Mouse (Mus musculus): ENCODE data around the gene Inhba. TPM values are rescaled to one million over a fixed set of nuclear protein-coding genes. Genes with fewer than 3 reads are reported as not detected.

Gene Inhba
- total RNA-seq (2014; rRNA removed) (1.5 and 1.7 TPM in 2 replicates), polyA plus RNA-seq (2012; rRNA removed) (1.7 and 5.1 TPM in 2 replicates)

DNA sequence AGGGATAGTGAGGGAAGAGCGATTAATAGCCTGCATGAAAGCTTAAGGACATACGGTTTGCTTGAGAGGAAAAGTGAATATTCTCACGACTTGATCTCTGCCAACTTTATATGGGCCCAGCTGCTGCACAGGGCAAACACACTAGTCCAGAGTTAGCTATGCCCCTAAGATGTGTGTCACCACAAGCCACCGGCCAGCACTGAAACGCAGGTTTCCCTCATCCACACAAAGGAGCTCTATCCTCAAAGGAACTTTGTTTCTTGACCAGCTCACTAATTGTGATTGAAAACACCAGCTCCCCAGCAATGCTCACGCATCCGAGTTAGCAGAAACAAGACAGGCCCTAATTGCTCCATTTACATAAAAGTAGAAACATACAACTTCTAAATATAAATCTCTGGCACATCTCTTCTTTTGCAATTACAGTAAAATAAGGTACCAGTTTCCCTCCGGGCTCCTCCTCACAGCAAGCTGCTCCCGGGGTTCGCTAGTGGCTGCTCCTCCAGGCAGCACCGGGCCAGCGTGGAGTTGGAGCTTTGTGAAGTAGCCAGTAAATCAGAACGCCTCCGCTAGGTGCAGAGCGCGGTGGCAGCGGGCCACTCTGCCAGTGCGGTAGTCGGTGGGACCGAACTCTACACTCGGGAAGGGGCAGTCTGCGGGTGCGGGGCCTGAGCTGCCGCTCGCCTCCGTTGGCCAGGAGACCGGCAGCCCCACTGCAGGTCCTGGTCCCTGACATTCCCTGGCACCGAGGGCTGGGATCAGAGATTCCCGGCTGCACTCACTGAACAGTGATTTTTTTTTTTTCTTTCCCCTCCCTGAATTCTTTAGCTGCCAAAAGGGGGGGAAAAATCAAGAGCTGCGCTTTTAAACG is at the start of gene Inhba:
Gene Inhba (plus strand): TSS at position 480 of the 871 bp plus-strand sequence.
- Histone ChIP-seq H3K4me3 (ENCODE audit: insufficient read depth, low read depth, low read length) (peak within 1 kb of the TSS; percentile 72), H3K27me3 (ENCODE audit: control insufficient read depth, insufficient read depth, low read length) (no peaks in the 10 kb centered on the region), H3K36me3 (ENCODE audit: control insufficient read depth, insufficient read depth, low read length) (no peaks in the 10 kb centered on the region), H3K79me2 (ENCODE audit: control insufficient read depth, insufficient read depth, low read length) (no peaks in the 10 kb centered on the region; the same call in 1 of the 2 replicates), H3K4me1 (ENCODE audit: control insufficient read depth, insufficient read depth, low read length) (peaks cover 18% of the 10 kb centered on the region), H3K9ac (ENCODE audit: low read depth, low read length) (peak within 1 kb of the TSS; percentile 90), H3K27ac (replicated peaks; ENCODE audit: insufficient read depth, low read depth, low read length) (peak within 1 kb of the TSS; percentile 88)
- DNase-seq (ENCODE audit: extremely low read depth, low read depth, low spot score): peak; percentile 61
- 5% methylated on average over 31 of the region's 31 CpGs for WGBS
- TF ChIP-seq POLR2A (IDR thresholded peaks at IDR 0.05; ENCODE audit: extremely low read depth, insufficient read depth, low read length): no peak
- peak; percentile 43 for TF ChIP-seq CTCF (IDR thresholded peaks at IDR 0.05; ENCODE audit: low read depth, low read length)

DNA sequence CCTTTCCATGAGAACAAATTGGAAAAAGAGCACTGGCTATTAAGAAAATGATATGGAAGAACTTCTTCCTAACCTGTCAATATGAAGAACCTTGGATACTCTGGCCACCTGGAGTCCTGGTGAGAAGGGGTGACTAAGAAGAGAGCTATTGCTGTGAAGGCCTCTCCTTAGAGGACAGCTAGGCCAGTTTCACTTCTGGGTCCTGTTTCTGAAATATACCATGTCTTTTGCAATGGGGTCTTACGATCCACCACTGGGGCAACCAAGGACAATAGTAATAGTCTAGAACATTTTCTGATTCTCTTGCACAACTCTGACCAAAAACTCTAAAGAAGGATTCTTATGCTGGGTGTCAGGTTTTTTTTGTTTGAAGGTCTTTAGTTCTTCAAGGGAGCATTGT is 35.1 kb upstream of the Inhba start:
- H3K27me3 ChIP-seq (ENCODE audit: control insufficient read depth, insufficient read depth, low read length): no peaks in the 10 kb centered on the region
- 85% methylated on average over 1 of the region's 1 CpGs for WGBS
- DNase-seq (ENCODE audit: extremely low read depth, low read depth, low spot score): no peak
- no peaks in the 10 kb centered on the region for H3K79me2 ChIP-seq (ENCODE audit: control insufficient read depth, insufficient read depth, low read length)
- no peak overlapping the region for H3K9ac ChIP-seq (ENCODE audit: low read depth, low read length)
- TF ChIP-seq CTCF (IDR thresholded peaks at IDR 0.05; ENCODE audit: low read depth, low read length) (no peak), POLR2A (IDR thresholded peaks at IDR 0.05; ENCODE audit: extremely low read depth, insufficient read depth, low read length) (no peak)
- H3K27ac ChIP-seq (replicated peaks; ENCODE audit: insufficient read depth, low read depth, low read length): no peak overlapping the region
- H3K36me3 ChIP-seq (ENCODE audit: control insufficient read depth, insufficient read depth, low read length): no peaks in the 10 kb centered on the region
- no peaks in the 10 kb centered on the region for H3K4me1 ChIP-seq (ENCODE audit: control insufficient read depth, insufficient read depth, low read length)
- no peak overlapping the region for H3K4me3 ChIP-seq (ENCODE audit: insufficient read depth, low read depth, low read length)

DNA sequence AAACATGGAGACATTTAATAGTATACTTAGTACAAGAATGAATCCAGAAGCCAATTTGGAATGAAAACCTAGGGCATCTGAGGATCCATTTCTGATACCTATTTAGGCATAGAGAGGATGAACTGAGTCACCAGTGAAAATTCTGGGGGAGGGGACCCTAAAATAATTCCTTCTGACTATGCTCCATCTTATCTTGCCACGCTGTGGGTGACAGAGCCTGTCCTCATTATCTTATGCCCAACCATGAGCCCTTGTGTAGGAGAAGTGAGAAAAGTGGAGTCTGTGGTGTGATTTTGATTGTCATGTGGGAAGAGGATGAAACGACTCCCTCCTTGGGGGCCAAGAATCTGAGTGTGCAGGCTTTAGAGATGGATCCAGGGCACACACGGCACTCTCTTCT is 32.1 kb upstream of the Inhba start:
- no peaks in the 10 kb centered on the region for H3K36me3 ChIP-seq (ENCODE audit: control insufficient read depth, insufficient read depth, low read length)
- H3K27me3 ChIP-seq (ENCODE audit: control insufficient read depth, insufficient read depth, low read length): no peaks in the 10 kb centered on the region
- H3K9ac ChIP-seq (ENCODE audit: low read depth, low read length): no peak overlapping the region
- WGBS: 81% methylated on average over 3 of the region's 3 CpGs
- TF ChIP-seq CTCF (IDR thresholded peaks at IDR 0.05; ENCODE audit: low read depth, low read length) (no peak), POLR2A (IDR thresholded peaks at IDR 0.05; ENCODE audit: extremely low read depth, insufficient read depth, low read length) (no peak)
- no peak overlapping the region for H3K27ac ChIP-seq (replicated peaks; ENCODE audit: insufficient read depth, low read depth, low read length)
- no peaks in the 10 kb centered on the region for H3K79me2 ChIP-seq (ENCODE audit: control insufficient read depth, insufficient read depth, low read length)
- H3K4me1 ChIP-seq (ENCODE audit: control insufficient read depth, insufficient read depth, low read length): no peaks in the 10 kb centered on the region
- DNase-seq (ENCODE audit: extremely low read depth, low read depth, low spot score): no peak
- no peak overlapping the region for H3K4me3 ChIP-seq (ENCODE audit: insufficient read depth, low read depth, low read length)

DNA sequence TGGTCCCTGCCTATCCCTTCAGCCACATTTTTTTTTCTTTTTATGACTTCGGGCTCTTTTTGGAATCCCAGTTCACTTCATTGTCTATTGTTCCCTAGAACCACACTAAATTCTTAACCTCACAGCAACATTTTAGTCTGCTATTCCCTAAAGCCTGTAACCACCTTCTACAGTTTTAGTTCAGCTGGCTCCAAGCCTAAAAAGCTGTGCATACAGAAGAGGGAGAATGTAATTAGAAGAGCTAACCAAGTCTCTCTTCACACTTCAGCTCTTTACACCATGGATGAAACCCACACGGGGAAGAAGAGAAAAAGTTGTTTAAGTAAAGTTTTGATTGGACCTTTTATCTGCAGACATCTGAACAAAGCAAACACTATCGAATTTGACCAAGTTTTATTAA is 29.6 kb upstream of the Inhba start:
- no peaks in the 10 kb centered on the region for H3K36me3 ChIP-seq (ENCODE audit: control insufficient read depth, insufficient read depth, low read length)
- H3K4me3 ChIP-seq (ENCODE audit: insufficient read depth, low read depth, low read length): no peak overlapping the region
- no peaks in the 10 kb centered on the region for H3K79me2 ChIP-seq (ENCODE audit: control insufficient read depth, insufficient read depth, low read length)
- no peak overlapping the region for H3K27ac ChIP-seq (replicated peaks; ENCODE audit: insufficient read depth, low read depth, low read length)
- WGBS: 64% methylated on average over 3 of the region's 3 CpGs
- TF ChIP-seq POLR2A (IDR thresholded peaks at IDR 0.05; ENCODE audit: extremely low read depth, insufficient read depth, low read length) (no peak), CTCF (IDR thresholded peaks at IDR 0.05; ENCODE audit: low read depth, low read length) (no peak)
- DNase-seq (ENCODE audit: extremely low read depth, low read depth, low spot score): no peak
- H3K9ac ChIP-seq (ENCODE audit: low read depth, low read length): no peak overlapping the region
- no peaks in the 10 kb centered on the region for H3K27me3 ChIP-seq (ENCODE audit: control insufficient read depth, insufficient read depth, low read length)
- no peaks in the 10 kb centered on the region for H3K4me1 ChIP-seq (ENCODE audit: control insufficient read depth, insufficient read depth, low read length)

DNA sequence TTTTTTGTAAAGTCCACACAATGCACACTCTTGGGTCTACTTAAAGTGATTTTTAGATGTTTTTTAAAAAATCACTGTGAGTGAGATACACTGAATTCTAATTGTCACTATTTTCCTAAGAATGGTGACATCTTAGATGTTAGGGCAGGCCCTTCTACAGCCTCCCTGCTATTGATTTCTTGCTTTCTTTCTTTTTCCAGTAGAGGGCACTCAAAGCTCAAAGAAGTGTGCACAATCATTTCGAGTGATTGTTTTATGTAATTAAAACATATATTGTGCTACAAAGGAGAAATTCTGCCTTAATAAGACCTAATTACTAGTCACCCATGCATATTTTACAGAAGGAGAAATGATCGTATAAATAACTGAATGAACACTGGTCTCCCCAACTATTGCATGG is 25.9 kb upstream of the Inhba start:
- peak; percentile 19 for DNase-seq (ENCODE audit: extremely low read depth, low read depth, low spot score)
- no peaks in the 10 kb centered on the region for H3K36me3 ChIP-seq (ENCODE audit: control insufficient read depth, insufficient read depth, low read length)
- H3K4me1 ChIP-seq (ENCODE audit: control insufficient read depth, insufficient read depth, low read length): no peaks in the 10 kb centered on the region
- TF ChIP-seq POLR2A (IDR thresholded peaks at IDR 0.05; ENCODE audit: extremely low read depth, insufficient read depth, low read length): no peak
- TF ChIP-seq CTCF (IDR thresholded peaks at IDR 0.05; ENCODE audit: low read depth, low read length): no peak
- H3K27ac ChIP-seq (replicated peaks; ENCODE audit: insufficient read depth, low read depth, low read length): no peak overlapping the region
- no peak overlapping the region for H3K4me3 ChIP-seq (ENCODE audit: insufficient read depth, low read depth, low read length)
- H3K27me3 ChIP-seq (ENCODE audit: control insufficient read depth, insufficient read depth, low read length): no peaks in the 10 kb centered on the region
- 50% methylated on average over 2 of the region's 2 CpGs for WGBS
- H3K9ac ChIP-seq (ENCODE audit: low read depth, low read length): no peak overlapping the region
- H3K79me2 ChIP-seq (ENCODE audit: control insufficient read depth, insufficient read depth, low read length): no peaks in the 10 kb centered on the region

DNA sequence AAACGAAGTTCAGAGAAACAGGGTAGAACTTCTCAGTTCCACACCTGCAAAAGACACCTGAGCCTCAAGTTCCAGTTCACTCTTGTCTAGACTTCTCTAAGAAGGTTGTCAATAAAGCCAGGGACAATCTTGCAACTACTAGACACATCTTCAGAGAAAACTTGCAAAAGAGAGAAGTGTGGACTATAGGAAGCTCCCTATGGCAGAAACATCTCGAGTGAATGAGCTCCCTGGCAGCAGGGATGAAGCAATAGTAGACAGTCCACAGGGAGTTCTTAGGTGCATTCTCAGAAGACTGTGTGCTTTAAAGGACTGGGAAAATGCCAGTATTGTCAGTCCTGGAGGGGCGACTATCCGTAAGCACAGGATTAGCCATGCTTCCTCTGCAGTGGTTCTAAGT is 25.5 kb upstream of the Inhba start:
- Histone ChIP-seq H3K4me1 (ENCODE audit: control insufficient read depth, insufficient read depth, low read length) (no peaks in the 10 kb centered on the region), H3K79me2 (ENCODE audit: control insufficient read depth, insufficient read depth, low read length) (no peaks in the 10 kb centered on the region), H3K36me3 (ENCODE audit: control insufficient read depth, insufficient read depth, low read length) (no peaks in the 10 kb centered on the region), H3K27ac (replicated peaks; ENCODE audit: insufficient read depth, low read depth, low read length) (no peak overlapping the region), H3K4me3 (ENCODE audit: insufficient read depth, low read depth, low read length) (no peak overlapping the region), H3K27me3 (ENCODE audit: control insufficient read depth, insufficient read depth, low read length) (no peaks in the 10 kb centered on the region), H3K9ac (ENCODE audit: low read depth, low read length) (no peak overlapping the region)
- DNase-seq (ENCODE audit: extremely low read depth, low read depth, low spot score): no peak
- 78% methylated on average over 4 of the region's 4 CpGs for WGBS
- TF ChIP-seq CTCF (IDR thresholded peaks at IDR 0.05; ENCODE audit: low read depth, low read length) (no peak), POLR2A (IDR thresholded peaks at IDR 0.05; ENCODE audit: extremely low read depth, insufficient read depth, low read length) (no peak)
